Mouse (Mus musculus) CD4-positive, CD25-positive, alpha-beta regulatory T cell, adult 4 months (primary cell): ENCODE data around the gene Krt79. TPM values are rescaled to one million over a fixed set of nuclear protein-coding genes. Genes with fewer than 3 reads are reported as not detected.

Source experiments
- ATAC-seq: one replicate; pipeline ENCODE4 v1.8.0; 2017
- polyA plus RNA-seq, 2 experiments: library from polyadenylated mRNA; unstranded; fragments of 100-300 nt; shearing (Covaris generic); gene quantifications; one replicate each; pipeline ENCODE4 v1.2.1; 2017

Gene Krt79
- polyA plus RNA-seq: not detected

DNA sequence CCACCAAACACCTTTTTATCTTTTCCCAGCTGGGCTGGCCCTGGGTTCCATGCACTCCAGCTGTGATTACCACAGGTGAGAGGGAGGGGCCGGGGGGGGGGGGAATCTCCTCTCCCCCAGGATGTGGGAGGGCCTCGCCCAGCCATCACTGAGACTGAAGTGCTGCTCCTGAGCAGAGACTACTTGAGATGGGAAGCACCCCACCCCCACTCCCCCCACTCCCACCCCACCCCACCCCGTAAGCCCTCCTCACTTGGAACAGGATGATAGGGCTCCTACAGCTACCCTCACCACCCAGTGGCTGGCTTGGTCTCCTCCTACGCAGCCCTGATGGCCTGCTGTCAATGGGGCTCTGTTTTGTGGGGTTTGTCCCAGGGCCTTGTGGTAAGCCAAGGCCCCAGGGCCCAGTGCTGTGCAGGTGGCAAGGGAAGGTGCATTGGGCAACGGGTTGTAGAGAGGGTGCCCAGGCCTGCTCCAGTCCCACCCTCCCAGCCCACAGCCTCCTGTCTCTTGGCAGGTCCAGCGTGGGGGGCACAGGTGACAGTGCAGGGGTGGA is at the start of gene Krt79:
TSS of gene Krt79 (minus strand) at position 51 of the 556 bp plus-strand sequence.
- ATAC-seq: no peak

DNA sequence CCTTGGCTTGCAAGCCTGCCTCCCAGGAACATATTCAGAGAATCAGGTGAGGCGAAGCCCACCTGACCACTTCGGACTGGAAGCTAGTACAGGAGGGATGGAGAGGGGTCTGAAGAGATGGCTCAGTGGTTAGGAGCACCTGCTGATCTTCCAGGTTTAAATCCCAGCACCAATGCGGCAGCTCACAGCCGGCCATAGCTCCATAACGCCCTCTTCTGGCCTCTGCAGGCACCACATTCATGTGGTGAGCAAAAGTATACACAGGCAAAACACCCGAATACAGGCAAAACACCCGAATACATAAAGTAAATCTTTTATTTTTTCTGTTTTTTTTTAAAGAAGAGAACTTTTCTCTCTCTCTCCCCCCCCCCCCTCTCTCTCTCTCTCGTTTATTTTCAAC is 48.6 kb upstream of the Krt79 start:
- ATAC-seq: no peak

DNA sequence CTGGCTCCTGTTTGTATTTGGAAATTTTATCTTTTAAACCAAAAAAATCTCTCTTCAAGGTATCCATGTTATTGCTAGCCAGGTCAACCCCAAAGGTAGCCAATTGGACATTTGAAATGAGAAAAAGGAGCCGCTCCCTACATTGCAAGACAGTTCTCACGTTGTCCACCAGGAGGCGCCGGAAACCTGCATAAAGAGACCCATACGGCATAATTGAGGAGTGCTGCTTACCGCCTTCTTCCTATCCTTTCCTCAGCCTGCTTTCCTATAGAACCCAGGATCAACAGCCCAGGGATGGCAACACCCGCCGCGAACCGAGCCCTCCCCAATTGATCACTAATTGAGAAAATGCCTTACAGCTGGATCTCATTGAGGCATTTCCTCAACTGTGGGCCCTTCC is 48.0 kb upstream of the Krt79 start:
- ATAC-seq: peak; percentile 62

DNA sequence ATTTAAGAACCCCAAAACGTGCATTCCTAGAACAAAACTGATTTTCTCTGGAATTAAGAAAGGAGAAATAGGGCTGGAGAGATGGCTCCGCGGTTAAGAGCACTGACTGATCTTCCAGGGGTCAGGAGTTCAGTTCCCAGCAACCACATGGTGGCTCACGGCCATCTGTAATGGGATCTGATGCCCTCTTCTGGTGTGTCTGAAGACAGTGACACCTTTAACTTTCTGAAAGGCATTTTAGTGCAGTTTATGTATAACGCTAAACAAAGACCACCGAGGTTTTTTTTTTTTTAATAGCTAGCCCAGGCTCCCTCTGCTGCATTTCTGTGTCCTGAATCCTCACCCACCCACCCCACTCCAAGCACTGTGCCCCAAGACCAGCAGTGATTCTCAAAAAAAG is 44.6 kb upstream of the Krt79 start:
- no peak for ATAC-seq

DNA sequence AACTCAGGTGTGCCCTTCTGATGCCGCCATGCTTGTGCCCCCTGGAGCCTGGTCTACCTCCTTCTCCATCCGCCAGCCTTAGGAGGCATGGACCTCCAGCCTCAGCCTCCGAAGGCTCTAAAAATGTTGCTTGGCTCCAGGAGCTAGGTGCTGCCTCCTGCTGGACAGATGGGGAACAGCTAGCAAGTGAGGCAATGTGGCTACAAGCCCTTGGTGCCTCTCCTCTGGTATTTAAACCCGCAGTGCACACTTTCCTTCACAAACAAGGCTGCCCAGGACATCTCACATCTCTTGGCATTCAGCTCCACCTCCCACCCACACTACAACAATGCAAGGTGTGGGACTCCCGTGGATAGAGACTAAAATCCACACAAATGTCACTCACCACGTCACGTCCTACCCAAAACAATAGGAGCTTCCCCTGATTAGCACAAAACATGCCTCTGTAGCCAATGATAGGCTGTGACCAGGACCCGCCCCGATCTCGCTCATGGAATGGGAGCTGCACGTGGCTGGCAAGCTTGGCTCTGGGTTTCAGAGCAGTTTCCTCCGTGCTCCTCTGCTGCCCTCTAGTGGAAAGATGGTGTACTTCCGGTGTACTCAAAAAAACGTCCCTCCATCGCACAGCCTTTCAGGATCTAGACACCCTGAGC is 44.0 kb upstream of the Krt79 start:
- ATAC-seq: peak; percentile 85

DNA sequence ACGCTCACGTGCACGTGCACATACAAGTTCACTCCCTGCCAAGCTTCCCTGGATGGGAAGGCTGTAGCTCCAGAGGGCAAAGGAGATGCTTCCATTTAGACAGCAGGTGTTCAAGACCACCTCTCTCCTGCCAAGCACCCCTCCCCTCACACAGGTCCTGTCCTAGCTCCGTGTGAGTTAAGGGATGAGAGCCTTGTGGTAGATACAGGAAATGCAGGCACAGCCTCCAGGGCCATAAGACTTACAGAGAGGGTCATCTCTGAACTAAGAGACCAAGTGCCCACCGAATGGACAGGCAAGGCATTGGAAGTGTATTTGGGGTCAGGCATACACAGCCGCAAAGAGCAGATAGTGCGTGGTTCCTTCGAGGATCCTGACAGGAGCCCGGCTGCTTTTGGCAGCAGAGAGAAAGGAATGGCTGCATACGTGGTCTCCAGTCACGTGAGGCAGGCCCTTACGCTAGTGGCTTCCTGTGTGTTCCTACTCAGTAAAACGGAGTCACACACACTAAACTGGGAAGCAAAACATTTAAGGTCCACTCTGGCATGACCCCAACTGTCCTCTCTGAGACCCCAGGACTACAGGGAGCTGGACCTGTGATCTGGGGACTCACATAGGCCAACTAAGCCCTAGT is 43.3 kb upstream of the Krt79 start:
- ATAC-seq: no peak

DNA sequence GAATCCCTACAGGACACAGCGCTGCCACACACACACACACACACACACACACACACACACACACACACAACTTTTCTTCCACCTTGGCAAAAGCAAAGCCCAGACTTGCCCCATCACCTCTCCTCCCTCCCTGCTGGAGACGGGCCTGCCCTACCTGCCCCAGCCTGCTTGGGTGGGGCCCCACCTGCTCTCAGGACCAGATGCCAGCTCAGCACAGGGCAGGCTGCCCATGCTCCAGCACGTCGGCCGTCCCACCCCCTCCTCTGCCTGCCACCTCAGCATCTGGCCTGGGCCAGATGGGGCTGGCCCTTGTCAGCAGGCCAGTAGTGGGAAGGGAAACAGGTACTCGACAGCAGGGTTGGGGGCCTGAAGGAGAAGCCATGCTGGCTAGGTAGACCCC is 40.7 kb upstream of the Krt79 start:
- ATAC-seq: no peak

DNA sequence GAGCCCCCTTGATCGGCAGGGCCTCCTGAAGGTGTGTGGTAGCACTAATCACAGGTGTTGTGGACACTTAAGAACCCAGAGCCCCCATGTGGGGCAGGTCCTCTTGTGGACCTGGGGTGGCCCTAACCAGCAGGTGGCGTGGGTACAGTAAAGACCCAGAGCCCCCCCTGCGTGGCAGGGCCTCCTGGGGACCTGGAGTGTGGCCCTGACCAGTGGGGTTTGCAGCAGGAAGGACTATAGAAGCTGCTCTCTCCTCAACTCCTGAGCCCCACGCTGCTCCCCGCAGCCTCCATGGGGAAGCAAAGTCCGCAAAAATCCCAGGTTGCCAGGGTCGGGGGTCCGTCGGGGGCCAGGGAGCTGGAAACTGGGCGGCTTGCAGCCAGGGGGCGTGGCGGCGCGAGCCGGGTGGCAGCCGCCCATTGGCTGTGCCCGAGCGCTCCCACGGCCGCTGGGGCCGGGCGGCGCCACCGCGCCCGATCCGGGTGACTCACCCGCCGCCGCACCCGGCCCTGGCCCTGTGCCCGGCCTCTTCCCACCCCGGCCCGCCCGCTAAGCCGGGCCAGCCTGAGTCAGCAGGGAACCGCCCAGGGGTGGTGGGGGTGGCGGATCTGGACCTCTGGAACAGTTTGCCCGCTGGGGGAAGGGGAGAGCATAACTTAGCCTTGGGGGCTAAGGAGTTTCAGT is 37.1 kb upstream of the Krt79 start:
- ATAC-seq: peak; percentile 77

DNA sequence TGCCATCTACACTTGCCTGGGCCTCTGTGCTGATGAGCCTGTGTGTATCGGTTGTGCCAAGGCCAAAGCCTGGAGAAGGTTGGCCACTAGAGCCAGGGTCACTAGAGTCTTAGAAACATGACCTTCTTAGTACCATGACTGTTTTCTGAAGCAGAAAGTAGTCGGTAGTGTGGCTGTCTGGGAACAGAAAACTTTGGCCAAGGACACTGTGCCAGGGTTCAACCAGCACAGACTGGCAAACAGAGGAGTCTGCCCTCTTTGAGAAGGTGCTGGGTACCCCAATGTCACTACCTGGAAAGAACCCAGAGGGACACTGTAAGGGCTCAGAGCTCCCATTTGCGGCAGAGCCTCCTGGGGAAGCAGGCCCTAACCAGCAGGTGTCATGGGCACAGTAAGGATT is 36.5 kb upstream of the Krt79 start:
- no peak for ATAC-seq

DNA sequence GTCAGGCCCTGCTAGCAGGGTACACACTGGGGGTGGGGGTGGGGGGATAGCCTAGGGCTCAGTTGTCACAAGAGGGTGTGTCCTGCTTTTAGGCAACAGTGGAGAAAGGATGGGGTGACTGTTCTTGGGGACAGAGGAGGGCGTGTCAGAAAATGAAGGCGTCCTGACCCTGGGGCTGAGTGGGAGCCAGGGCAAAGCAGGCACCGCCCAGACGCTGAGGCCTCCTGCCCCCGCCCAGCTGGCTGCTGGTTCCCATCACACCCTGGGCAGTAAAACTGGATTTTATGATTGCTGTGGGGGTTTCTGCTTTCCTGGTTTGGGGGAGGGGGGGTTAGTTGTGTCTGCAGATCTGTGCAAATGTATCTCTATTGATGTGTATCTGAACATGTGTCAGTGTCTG is 35.9 kb upstream of the Krt79 start:
- ATAC-seq: no peak

DNA sequence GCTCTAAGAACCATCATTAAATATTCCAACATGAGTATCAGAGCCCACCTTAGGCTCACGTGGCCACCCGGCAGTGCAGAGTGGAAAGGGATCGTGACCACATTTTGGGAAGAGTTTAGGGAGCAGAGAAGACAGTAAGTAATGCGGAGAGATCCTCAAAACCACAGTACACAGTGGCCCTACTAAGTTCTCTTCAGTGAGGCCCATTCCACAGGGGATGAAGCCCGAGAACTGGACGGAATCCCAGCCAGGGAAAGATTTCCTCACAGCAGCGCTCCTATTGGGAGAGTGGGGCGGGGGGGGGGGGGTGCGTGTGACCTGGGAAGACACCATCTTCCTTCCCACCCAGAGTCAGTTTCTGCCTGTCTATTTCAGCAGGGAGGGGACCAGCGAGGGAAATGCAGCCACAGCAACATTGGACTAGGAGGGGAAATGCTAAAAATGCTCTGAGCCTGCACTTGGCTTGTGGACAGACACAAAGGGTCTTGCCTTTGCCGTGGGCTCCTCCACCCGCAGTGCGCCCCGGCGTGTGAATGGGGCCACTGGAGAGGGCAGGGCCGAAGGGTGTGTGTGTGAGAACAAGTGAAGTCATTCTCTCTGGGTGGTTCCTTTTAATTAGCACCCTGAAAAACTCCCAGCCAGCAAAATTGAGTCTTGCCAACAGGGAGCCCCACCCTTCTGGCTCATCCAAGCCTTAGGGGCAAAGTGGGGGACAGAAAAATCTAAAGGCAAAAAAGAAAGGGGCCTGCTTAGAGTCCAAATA is 34.1 kb upstream of the Krt79 start:
- no peak for ATAC-seq

DNA sequence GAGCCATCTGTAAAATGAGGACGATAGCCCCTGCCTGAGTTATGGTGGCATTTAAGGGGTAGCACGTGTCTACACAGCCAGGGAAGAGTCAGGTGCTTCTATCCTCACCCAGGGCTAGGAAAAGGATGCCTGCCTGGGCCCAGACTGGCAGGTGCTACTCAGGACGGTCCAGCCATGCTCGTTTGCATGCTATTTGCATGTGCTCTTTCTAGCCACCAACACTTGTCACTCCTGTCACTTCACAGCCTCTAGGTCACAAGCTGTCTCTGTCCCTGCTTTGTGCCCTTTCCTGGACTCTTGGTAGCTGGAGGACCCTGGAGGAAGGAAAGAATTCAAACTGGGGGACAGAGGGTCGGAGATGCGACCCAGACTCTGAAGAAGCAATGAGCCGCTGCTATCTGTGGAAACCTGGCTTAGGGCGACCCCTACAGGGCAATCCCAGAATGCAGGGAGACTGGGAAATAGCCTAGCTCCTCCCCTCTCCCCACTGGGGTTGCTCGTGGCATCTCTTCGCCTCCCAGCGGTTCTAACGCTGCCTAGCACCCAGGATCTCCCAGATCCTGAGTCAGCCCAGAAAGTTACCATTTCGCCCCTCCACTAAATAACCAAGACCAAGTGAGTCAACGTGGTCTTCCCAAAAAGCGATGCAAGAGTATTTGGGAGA is 33.4 kb upstream of the Krt79 start:
- ATAC-seq: peak; percentile 81

DNA sequence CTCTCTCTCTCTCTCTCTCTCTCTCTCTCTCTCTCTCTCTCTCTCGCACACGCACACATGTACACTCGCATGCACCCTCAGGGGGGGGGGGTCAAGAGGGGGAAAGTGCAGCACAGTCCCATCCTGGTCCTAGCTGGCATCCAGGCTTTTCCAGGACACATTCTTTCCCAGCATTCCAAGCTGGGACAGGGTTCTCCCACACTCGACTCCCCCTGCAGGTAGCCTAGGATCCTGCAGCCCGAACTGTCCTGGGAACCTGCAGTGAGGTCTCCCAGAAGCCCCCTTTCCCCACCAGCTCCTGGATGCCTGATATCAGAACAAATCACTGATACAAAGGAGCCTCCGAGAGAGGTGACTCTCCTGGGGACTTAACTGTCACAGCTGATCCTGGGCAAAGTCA is 30.4 kb upstream of the Krt79 start:
- ATAC-seq: no peak

DNA sequence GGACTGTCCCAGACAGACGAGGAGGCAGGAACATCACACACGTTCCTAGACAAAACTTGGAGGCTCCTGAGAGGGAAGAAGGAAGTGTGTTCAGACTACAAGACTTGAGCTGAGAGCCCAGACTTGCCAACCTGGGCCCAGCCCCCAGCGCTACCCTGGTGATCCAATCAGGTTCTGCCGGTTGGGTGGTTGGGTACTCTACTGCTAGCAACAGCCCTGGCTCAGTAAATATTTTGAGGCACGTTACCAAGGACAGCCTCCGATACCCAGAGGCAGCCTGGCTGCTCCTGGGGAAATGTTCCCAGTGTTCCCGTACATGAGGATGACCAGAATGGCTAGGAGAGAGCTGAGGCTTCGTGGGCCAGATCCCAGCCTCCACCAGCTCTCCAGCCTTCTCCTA is 26.7 kb upstream of the Krt79 start:
- no peak for ATAC-seq

DNA sequence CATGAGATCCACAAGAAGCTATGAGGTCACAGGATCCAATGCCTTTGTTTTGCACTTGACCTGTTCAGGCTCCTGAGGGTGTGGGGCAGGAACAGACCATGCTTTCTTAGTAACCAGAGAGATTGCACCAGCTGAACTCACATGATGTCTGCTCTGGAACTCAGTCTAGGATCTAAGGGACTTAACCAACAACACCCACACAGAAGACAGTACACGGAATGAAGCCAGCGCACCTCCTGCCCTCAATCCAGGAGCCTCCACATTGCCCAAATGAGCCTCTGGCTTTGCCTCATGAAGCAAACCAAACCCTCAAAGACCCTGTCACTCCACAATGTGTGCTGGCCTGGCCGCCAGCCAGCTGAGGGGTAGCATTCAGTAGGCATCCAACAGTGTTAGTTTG is 18.8 kb upstream of the Krt79 start:
- ATAC-seq: no peak

DNA sequence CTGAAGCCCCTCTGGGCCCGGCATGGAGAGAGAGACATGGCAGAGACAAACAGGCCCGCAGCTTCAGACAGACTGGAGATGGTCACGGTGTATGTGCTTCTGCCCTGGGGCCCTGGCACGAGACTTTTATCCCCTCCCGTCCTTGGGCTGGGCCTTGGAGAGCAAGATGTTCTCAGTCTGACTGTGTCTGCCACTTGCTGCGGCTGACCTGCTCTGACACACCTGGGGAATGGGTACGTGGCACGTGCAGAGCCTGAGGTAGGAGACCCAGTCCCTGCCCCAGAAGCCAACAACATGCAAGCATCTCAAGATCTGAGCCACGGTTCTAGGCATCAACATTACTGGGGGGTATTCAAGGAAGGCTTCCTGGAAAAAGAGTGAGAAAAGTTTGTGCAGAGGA is 14.1 kb upstream of the Krt79 start, which contains the start of gene Krt78:
TSS of gene Krt78 (minus strand) at position 101 of the 400 bp plus-strand sequence.
- ATAC-seq: no peak

DNA sequence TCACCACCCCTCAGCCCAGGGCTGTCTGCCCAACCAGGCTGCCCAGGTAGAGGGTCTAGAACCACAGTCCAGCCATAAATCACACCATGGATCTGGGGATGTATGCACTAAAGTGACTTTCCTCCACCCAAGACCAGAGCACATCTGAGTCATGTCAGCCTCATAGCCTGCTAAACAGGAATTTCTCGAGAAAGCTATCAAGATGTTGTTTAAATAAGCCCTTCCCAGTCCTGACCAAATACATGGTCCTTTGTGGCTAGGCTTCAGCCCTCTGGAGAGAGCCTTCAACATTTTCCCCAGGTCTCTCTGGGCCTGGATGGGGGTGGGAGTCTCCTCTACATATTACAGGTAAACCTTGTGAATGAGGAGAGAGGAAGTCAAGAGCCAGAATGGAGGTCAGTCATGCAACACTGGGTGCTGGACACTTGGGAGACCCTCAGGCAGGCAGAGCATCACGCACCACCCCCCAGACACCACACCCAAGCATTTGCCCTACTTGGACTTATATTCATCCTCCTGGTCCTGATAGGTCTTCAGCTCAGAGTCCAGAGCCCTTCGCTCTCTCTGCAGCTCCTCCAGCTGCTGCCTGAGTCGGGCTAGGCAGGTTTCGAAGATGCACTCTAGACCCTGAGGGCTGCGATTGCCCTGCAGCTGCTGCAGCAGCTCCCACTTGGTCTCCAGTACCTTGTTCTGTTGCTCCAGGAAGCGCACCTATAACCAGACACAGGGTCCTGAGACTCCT is 12.8 kb upstream of the Krt79 start:
- ATAC-seq: no peak

DNA sequence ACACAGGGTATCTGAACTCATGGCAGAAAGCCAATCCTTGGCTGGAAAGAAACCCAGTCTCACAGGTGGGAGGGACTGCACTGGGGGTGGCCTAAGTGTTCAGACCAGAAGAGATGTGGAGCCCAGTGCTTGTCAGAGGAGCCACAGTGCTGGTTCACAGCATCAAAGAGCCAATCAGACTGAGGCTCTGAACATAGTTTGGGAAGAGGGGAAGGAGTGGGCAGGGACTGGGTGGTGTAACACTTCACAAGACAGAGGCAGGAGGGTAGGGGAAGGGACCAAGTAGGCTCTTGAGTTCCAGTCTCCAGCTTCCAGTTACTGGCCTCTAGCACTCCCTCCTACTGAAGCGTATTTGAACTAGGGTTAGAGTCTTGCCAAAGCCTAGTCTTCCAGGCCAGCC is 5.3 kb upstream of the Krt79 start:
- no peak for ATAC-seq

DNA sequence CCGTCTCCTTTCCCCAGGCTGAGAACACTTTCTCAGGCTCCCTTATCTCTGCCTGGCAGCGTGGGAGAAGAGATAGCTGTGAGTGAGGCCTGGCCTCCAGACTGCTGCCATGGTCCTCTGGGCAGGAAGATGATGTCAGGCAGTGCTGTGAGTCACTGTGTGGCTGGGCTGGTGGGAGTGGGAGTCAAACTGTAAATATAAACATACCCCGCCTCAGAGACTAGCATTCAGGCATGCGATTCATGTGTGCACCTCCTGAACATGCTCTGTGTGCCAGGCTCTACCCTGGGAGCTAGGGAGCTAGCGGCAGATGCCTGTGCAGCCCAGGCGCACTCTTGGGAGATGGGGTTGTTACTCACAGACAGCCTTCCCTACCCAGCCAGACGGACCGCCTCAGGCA is 1.8 kb upstream of the Krt79 start:
- no peak for ATAC-seq

DNA sequence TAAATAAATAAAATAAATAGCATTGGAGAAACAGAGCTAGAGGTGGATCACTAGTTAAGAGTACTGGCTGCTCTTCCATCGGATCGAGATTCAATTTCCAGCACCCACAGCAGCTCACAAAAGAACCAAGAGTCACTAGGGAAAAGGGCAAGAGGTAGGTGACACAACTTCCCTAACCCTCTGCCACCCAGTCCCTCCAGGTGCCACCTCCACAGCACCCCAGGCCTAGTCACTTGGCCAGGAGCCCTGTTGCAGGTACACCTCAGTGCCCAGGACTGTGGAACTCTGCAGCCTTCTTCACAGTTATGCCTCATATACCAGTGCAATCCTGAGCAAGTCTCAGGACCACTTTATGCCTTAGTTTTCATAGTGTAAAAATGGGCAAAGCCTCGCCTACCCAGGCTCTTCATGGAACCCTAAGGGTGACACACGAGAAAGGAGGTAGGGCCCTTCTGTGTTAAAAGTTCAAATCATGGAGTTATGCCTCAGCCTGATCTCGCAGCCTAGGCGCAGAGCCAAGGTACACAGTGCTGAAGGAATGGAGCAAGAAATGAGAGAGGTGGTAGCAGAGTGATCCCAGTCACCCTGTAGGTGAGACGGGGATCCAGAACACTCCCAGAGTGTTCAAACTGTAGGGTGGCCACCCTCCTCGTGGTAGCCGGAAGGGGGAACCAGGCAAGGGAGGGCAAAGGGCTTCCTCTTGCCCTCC is 1.4 kb downstream of the Krt79 start:
- no peak for ATAC-seq

DNA sequence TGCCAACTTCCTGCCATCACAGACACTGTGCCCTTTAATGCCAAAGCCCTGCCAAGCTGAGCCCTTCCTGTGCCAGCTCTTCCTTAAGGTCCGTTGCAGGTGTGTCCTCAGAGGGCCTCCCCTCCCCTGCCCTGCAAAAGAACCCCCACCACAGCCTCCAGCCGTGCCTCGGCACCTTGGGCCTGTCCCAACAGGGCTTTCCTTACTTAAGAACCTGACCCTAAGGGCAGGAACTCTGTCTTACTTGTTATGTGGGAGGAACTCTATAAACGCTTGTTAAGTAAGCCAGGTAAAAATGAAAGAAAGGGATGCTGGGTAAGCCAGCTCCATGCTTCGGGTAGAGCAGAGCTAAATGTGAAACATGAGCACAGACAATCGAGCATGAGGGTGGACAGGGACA is 7.1 kb downstream of the Krt79 start:
- ATAC-seq: no peak
